In the genomic region with DNA sequence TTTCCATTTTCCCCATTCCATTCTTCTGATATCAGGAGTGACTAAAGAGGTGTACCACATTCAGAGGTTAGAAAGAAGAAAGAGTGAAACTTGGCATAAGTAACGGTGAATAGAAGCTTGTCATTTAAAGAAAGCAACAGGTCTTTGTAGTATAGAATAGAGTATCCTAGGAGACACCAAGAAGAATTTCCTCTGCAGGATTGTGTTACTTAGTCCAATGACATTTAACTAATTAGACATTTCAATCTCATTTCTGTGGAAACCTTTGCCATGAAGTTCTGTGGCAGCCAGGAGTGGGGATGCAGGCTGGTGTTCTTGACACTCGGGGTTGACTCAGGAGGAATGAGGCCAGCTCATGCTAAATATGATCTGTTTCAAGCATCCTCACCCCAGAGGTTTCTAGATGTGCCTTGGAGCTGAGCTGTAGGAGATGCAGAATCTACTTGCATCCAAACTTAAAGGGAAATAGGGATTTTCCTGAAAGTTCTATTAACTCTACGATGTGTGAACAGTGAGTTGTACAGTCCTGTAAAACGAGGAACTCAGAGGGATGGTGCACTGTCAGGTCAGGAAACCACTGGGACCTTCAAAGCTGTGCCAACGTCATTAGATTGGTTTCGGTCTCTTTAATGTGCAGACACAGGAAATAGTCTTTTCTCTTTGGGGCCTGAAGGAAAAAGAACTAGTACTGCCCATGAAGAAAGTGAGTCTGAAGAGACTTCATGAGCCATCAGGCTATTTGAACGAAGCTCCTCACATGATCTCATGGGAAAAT, we compare ENCODE assay signal across 19 mouse cellular contexts. TPM values are rescaled to one million over a fixed set of nuclear protein-coding genes. Genes with fewer than 3 reads are reported as not detected.
DNase-seq lines count a peak whose midpoint lies in the region; ATAC-seq lines count a peak whose summit lies in the region.
"Had no signal": no experiment of that assay in that cellular context is flagged by ENCODE, and none has a peak within 500 bp of the region (broad histone marks: within the 10 kb centered on the region; RNA-seq: fewer than 3 reads in every experiment).

No protein-coding gene starts in this region.

- no peaks in the 10 kb centered on the region for H3K27me3 ChIP-seq in liver, embryonic 11.5 days (replicated peaks; ENCODE audit: control insufficient read depth, insufficient read depth, low read length)
- no peaks in the 10 kb centered on the region for H3K27me3 ChIP-seq in kidney, embryonic 14.5 days (ENCODE audit: control insufficient read depth, insufficient read depth, low read length)
- H3K27me3 ChIP-seq: heart, embryonic 12.5 days; lung, embryonic 15.5 days had no signal

- no peaks in the 10 kb centered on the region for H3K36me3 ChIP-seq in liver, embryonic 11.5 days (ENCODE audit: control insufficient read depth, insufficient read depth, low read length)
- H3K36me3 ChIP-seq in kidney, embryonic 14.5 days (ENCODE audit: control insufficient read depth, insufficient read depth, low read length), result no peaks in the 10 kb centered on the region
- H3K36me3 ChIP-seq: G1E; heart, embryonic 12.5 days; liver, embryonic 12.5 days; lung, embryonic 15.5 days had no signal

- no peak overlapping the region for H3K27ac ChIP-seq in liver, embryonic 11.5 days (ENCODE audit: low read depth, low read length)
- no peak overlapping the region for H3K27ac ChIP-seq in kidney, embryonic 14.5 days (ENCODE audit: low read depth, low read length)
- H3K27ac ChIP-seq: liver, embryonic 12.5 days; lung, embryonic 15.5 days had no signal

- peak; percentile 23 for DNase-seq in embryo, embryonic 10.5 days (ENCODE audit: low spot score)
- DNase-seq in embryo, embryonic 11 days, result no peak
- DNase-seq in thymus, postnatal 0 days (ENCODE audit: low spot score), result peak; percentile 30
- DNase-seq in thymus, postnatal 10 days (ENCODE audit: low spot score in 2 of 2), result no peak
- DNase-seq in liver, embryonic 11.5 days (ENCODE audit: low spot score), result no peak
- no peak for DNase-seq in cerebellum, postnatal 14 days
- DNase-seq: adrenal gland, adult 2 months; cerebellum, adult 11-12 months; gastrocnemius, postnatal 36 days; heart, postnatal 4 days; kidney, adult 8-10 months; kidney, postnatal 4 days; thymus, adult 2 months had no signal

- peak; percentile 80 to 88 for ATAC-seq in hematopoietic stem cell, adult 5-6 weeks (replicated peaks in 1 of 2; ENCODE audit: insufficient read depth in 1 of 2, low FRiP score in 2 of 2, low TSS enrichment in 1 of 2, low read depth in 1 of 2, poor library complexity in 2 of 2, severe bottlenecking in 2 of 2)
- no peak for ATAC-seq in liver, embryonic 11.5 days (replicated peaks; ENCODE audit: low FRiP score)
- ATAC-seq in kidney, embryonic 14.5 days (ENCODE audit: low FRiP score, low TSS enrichment), result no peak
- ATAC-seq: liver, embryonic 12.5 days had no signal

- no peaks in the 10 kb centered on the region for H3K4me1 ChIP-seq in liver, embryonic 11.5 days (replicated peaks; ENCODE audit: control insufficient read depth, insufficient read depth, low read length)
- no peaks in the 10 kb centered on the region for H3K4me1 ChIP-seq in kidney, embryonic 14.5 days (ENCODE audit: control insufficient read depth, insufficient read depth, low read length)
- H3K4me1 ChIP-seq: heart, embryonic 12.5 days; liver, embryonic 12.5 days; lung, embryonic 15.5 days had no signal

- no peak overlapping the region for H3K4me3 ChIP-seq in liver, embryonic 11.5 days (ENCODE audit: low read depth, low read length)
- H3K4me3 ChIP-seq in kidney, embryonic 14.5 days (ENCODE audit: low read length), result no peak overlapping the region
- H3K4me3 ChIP-seq: heart, embryonic 12.5 days; liver, embryonic 12.5 days; lung, embryonic 15.5 days had no signal

- no peaks in the 10 kb centered on the region for H3K9me3 ChIP-seq in liver, embryonic 11.5 days (ENCODE audit: control insufficient read depth, low read length)
- H3K9me3 ChIP-seq in kidney, embryonic 14.5 days (ENCODE audit: control insufficient read depth, low read length), result peaks cover 3% of the 10 kb centered on the region; the same call in 1 of the 2 replicates
- H3K9me3 ChIP-seq: heart, embryonic 12.5 days; liver, embryonic 12.5 days; lung, embryonic 15.5 days had no signal

- no peak overlapping the region for H3K9ac ChIP-seq in liver, embryonic 11.5 days (ENCODE audit: low read depth, low read length)
- no peak overlapping the region for H3K9ac ChIP-seq in kidney, embryonic 14.5 days (ENCODE audit: low read depth, low read length)
- H3K9ac ChIP-seq: heart, embryonic 12.5 days; liver, embryonic 12.5 days; lung, embryonic 15.5 days had no signal

- WGBS in liver, embryonic 11.5 days, result 60% methylated on average over 7 of the region's 7 CpGs
- WGBS in kidney, embryonic 14.5 days, result 75% methylated on average over 7 of the region's 7 CpGs

- no peak overlapping the region for H3K4me2 ChIP-seq in liver, embryonic 11.5 days
- H3K4me2 ChIP-seq in kidney, embryonic 14.5 days (replicated peaks; ENCODE audit: low read depth, low read length), result no peak overlapping the region
- H3K4me2 ChIP-seq: heart, embryonic 12.5 days; liver, embryonic 12.5 days; lung, embryonic 15.5 days had no signal

RNA-seq across cellular contexts. Expression of a gene that starts 6.1 kb away (rescaled TPM):
- polyA plus RNA-seq in thymus, postnatal 0 days (2015; fragmentation: Nextera tagmentation; extraction: Ambion mirVana), result 13.3 and 14.0 TPM in 2 replicates
- total RNA-seq in hematopoietic stem cell, adult 5-6 weeks (2017), result 0.38 and 0.89 TPM in 2 replicates
- polyA plus RNA-seq in liver, embryonic 11.5 days (2014; fragmentation: Nextera tagmentation; extraction: Ambion mirVana), result 24.6 and 25.7 TPM in 2 replicates
- 25.7 and 37.5 TPM in 2 replicates for polyA plus RNA-seq in kidney, embryonic 14.5 days (2014; fragmentation: Nextera tagmentation; extraction: Ambion mirVana)
- polyA plus RNA-seq: G1E had no signal

Comparison
In these comparisons a context has a peak if more than half of its experiments do, and no peak if none do; other contexts are left out.
1. DNase-seq: peak in embryo, embryonic 10.5 days (single experiment) and thymus, postnatal 0 days (single experiment); none in embryo, embryonic 11 days (single experiment), thymus, postnatal 10 days (0 of 2), liver, embryonic 11.5 days (single experiment) and cerebellum, postnatal 14 days (0 of 2).
2. ATAC-seq: peak in hematopoietic stem cell, adult 5-6 weeks (2 of 2); none in liver, embryonic 11.5 days (single experiment) and kidney, embryonic 14.5 days (single experiment).